Mouse (Mus musculus): ENCODE results near the gene Tmco5b. TPM values are rescaled to one million over a fixed set of nuclear protein-coding genes. Genes with fewer than 3 reads are reported as not detected.

Tmco5b gene
- total RNA-seq (2017): not detected in 2 replicates

DNA sequence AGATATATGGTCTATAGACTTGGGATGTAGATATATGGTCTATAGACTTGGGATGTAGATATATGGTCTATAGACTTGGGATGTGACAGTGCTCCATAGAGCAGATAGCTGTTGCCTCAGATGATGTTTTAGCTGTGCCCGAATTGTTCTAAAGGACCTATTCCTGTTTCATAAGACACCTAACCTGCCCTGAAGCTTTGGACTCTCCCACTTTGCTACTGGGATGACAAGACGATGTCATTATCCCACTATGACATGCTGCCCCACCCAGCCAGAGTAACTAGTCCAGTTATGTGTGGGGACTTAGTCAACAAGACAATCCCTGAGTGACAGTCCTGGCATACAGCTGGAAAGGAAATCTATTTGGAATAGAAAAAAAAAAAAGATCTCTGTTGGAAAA, at the start of gene Tmco5b:
Tmco5b (plus strand) TSS at position 301 of the 400 bp plus-strand sequence.
- no peak for ATAC-seq (replicated peaks; ENCODE audit: low read depth, poor library complexity, severe bottlenecking)

DNA sequence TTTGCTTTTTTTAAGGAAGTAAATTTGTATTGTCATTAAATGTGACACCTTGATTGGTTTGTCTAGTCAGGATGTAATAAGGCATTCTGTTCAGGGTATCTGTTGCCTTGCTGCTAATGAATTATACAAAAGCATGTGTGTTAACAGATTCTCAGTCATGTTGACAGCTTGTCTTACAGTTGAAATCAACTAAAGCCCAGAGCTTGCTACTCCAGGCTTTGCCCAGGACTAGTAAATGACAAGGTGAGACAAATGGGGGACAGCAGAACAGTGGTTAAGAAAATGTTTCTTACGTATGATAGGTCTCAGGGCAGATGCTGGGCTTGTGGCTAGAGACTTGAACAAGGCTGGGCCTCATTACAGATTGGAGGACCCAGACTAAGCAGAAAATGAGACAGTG, 48.5 kb upstream of the Tmco5b start:
- ATAC-seq (replicated peaks; ENCODE audit: low read depth, poor library complexity, severe bottlenecking): no peak

DNA sequence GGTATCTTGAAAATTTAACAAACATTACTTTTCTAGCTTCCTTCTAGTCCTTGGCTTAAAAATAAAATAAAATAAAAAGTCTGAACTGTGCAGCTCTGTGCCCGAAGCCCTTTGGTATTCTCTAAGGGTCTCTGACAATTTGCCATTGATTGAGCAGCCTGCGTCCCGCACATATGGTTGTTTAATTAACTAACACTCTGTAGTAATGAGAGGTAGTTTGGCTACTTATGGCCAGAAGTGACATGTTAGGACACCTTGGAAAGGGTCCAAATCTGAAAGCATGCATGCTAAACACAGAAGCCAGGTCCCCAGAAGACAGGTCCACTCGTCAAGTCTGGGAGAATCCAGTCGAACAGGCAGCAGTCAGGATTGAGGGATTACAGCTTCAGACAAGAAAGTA, 46.7 kb upstream of the Tmco5b start:
- ATAC-seq (replicated peaks; ENCODE audit: low read depth, poor library complexity, severe bottlenecking): no peak

DNA sequence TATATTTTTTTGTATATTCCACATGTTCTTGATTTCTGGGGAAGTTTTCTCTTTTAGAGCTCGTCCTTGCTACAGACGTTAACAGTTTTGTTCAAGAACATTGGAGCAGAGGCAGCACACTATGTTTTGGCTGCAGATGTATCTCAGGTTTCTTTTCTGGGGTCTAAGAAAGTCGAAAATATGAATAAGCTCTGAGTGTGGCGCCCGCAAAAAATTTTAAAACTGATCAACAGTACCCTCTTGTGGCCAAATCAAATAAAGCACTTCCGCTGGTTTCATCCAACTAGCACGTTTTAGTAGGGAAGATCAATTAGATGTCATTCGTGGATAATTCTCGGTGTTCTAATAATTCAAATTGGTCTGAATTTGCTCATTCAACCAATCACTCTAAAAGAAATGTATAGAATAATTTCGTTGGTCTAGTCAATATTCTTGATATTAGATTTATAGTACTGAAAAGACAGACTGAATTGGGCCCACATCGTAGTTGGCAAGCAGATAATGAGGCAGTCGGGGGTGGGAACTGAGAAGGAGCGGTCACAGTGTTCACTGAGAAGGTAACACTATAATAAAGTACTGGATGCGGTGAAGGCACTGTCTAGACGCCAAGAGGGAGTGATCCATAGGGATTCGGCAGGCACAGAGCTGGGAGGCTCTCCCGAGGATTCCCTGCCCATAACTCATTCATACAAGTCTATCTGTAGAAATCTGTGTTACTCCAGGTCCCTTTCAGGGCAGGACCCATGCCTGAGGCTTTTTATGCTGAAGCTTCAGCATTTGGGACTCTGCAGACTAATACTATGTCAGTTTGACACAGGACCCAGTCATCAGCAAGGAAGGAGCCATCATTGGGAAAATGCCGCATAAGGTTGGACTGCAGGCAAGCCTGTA, 17.1 kb downstream of the Tmco5b start:
- ATAC-seq (replicated peaks; ENCODE audit: low read depth, poor library complexity, severe bottlenecking): peak; percentile 83

DNA sequence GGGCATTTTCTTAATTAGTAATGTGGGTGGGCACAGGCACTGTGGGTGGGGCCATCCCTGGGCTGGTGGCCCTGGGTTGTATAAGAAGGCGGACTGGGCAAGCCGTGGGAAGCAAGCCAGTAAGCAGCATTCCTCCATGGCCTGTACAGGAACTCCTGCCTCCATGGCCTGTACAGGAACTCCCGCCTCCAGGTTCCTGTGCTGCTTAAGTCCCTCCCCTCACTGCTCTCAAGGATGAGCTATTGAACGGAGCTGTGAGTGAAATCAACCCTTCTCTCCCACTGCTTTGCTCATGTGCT, 17.7 kb downstream of the Tmco5b start:
- ATAC-seq (replicated peaks; ENCODE audit: low read depth, poor library complexity, severe bottlenecking): no peak

DNA sequence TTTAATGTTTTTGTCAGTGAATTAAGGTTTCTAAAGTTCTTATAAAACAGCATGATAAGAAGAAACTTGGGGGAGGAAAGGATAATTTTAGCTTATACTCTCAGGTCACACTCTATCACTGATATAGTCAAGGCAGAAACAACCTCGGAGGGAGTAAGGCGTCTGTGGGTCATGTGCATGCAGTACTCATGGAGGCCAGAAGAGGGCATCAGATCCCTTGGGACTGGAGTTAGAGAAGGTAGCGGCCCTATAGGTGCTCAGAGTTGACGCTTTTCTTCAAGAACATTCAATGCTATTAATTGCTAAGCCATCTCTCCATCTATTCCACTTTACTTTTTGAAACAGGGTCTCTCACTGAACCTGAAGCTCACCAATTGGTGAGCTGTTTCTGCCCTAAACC, 19.8 kb downstream of the Tmco5b start:
- peak; percentile 93 for ATAC-seq (replicated peaks; ENCODE audit: low read depth, poor library complexity, severe bottlenecking)

DNA sequence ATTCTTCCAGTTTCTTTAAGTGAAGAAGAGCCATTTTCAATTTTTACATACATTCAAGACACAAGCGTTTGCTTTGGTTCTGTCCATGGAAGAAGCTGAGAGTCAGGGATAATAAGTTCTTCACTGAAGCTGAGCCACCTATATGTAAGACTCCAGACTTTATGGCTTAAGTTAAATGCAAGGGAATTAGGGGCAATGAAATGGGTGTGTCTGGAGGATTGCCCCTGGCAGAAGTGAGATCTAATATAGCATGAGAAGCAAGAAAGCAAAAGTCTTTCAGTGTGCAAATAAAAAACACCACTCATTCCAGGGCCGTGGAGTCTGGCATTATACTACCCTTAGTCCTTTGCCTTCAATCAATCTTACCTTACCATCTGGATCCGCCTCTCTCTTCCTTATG, 25.7 kb downstream of the Tmco5b start:
- no peak for ATAC-seq (replicated peaks; ENCODE audit: low read depth, poor library complexity, severe bottlenecking)

DNA sequence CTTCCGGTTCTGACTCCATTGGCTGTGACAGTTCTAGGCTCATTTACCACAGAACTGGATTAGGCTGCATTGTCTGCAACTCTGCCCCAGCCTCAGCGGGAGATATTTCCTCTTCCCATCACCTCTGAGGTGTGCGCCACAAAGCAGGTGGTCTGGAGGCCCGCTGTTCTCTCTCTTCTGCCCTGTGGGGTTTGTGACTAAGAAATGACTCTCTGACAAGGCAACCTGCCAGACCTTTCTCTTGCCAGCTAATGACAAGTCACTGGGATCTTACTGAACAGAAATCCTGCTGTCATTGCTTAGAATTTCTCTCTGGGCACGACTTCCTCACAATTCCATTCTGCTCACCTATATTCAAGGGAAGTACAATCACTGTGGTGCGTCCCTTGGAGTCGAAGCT, 37.5 kb downstream of the Tmco5b start:
- ATAC-seq (replicated peaks; ENCODE audit: low read depth, poor library complexity, severe bottlenecking): no peak

DNA sequence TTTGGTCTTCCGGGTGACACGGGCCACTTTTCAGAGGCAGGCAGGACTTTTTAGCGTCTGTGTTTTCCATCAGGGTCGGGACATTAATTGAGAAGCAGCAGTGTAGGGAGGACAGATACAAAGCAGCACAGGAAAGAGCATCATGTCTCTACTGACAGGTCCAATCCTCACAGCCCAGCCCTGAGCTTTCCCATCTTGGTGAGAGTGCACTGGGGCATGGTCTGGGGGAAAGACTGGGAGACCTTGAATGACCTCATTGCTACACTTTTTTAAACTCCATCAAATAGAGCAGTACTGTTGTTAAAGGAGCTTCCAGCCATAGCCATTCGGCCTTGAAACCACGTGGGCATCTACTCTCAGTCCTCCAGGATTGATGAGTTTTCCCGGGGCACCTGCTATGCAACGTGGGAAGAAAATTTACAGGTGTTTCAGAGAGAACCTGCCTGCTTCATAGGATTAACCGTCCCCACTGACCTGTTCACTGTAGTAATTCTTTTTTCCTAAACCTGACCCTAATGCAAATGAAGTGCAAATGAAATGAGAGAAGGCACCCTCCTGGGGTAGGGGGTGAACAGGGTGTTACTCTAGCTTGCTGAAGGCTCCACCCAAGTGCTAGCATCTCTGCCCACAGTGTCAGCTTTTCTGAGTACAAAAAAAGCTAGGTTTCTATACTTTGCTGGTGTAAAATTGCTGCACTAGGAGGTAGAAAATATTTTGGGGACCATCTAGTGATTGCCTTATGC, 48.4 kb downstream of the Tmco5b start:
- no peak for ATAC-seq (replicated peaks; ENCODE audit: low read depth, poor library complexity, severe bottlenecking)

DNA sequence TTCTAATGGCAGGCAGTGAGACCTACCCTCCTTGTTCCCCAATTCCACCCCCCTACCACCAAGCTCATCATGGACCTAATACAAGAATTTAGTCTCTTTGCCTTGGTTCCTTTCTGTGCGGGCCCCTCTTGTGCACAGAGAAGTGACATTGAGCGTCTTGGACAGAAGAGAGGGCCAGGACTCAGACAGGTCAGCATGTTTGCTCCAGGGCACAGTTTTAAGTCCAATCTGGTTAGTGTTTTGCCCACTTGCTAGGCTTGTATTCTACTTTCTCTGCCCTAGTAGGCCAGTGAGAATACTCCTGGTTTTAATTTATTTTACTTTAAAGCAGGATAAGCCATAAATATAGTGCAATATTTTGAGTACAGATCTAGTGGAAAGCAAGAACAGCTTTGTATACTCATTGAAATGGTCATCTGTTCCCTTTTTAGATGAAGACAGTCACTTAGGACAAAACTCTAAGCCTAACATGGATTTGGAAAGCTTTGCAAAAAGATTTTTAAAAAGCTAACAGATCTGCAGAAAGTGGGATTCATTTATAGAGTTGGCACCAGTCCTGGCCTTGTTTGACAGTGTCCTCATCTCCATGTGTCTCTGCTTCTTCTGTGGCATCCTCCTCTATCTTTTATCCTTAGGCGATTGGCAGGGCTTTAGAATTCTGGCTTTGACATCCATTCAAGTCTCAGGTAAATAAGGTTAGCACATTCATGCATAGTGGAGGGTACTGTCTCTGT, 50.2 kb downstream of the Tmco5b start:
- ATAC-seq (replicated peaks; ENCODE audit: low read depth, poor library complexity, severe bottlenecking): no peak

DNA sequence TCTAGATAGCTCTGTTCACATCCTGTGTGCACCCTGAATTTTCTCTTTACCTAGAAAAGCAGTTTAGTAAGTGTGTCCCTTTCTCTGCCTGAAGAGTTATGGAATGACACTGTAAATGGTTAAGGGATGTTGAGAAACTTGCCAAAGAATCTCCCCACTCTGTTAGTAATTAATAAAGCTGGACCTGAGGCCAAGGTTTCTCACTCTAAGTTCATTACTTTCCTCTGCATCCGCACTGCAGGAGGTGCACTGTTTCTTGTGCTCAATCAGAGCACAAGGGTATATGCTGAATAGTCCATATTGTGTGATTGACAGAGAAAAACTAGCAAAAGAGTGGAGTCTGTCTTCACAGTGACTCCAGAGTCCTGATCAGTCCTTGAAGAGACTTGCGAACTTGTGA, 59.0 kb downstream of the Tmco5b start:
- no peak for ATAC-seq (replicated peaks; ENCODE audit: low read depth, poor library complexity, severe bottlenecking)

Other genes starting within 250 kb of the Tmco5b start
- gene Ryr3, start 68.6 kb upstream of the Tmco5b start, total RNA-seq (2017): not detected in 2 replicates
- gene Fmn1, start 42.0 kb downstream of the Tmco5b start, total RNA-seq (2017): 1.9 TPM in 1 of 2 replicates, not detected in the other

All from common myeloid progenitor, adult 5-6 weeks (primary cell).